Mouse (Mus musculus) hindbrain, embryonic 12.5 days (tissue): ENCODE data around the gene 9530003J23Rik. TPM values are rescaled to one million over a fixed set of nuclear protein-coding genes. Genes with fewer than 3 reads are reported as not detected.
A peak's percentile ranks its signal among the peaks of the same experiment; 100 is the strongest.
"Not testable (repeated sequence)": the region's sequence is repeated elsewhere in the genome, so short reads cannot be mapped to it uniquely, and the experiment has no call there.

ENCODE experiments used
- ATAC-seq: fragments of 200-750 bp; cut with Nextera tagmentation; 2 replicates; pipeline ENCODE4 v1.8.0; 2017; ENCODE audit warnings: moderate TSS enrichment; ENCODE audit not compliant: low FRiP score
- H3K27ac ChIP-seq: fragments of 300-500 bp; sonication (generic); 2 replicates; pipeline ENCODE4 v1.5.1; 2016; ENCODE audit warnings: mild to moderate bottlenecking
- H3K27me3 ChIP-seq: fragments of 300-500 bp; sonication (generic); 2 replicates; pipeline ENCODE4 v1.6.1; 2016; ENCODE audit warnings: mild to moderate bottlenecking
- H3K36me3 ChIP-seq: fragments of 300-500 bp; sonication (generic); 2 replicates; pipeline ENCODE4 v1.6.1; 2016; ENCODE audit warnings: mild to moderate bottlenecking
- H3K4me1 ChIP-seq: fragments of 300-500 bp; sonication (generic); 2 replicates; pipeline ENCODE4 v1.6.1; 2016
- H3K4me2 ChIP-seq: fragments of 300-500 bp; sonication (generic); replicated peaks from 2 replicates; pipeline ENCODE4 v1.6.1; 2016; ENCODE audit warnings: mild to moderate bottlenecking
- H3K4me3 ChIP-seq: fragments of 300-500 bp; sonication (generic); 2 replicates; pipeline ENCODE4 v1.5.1; 2016; ENCODE audit warnings: mild to moderate bottlenecking
- H3K9ac ChIP-seq: fragments of 300-500 bp; sonication (generic); 2 replicates; pipeline ENCODE4 v1.6.1; 2016; ENCODE audit warnings: mild to moderate bottlenecking, moderate library complexity
- H3K9me3 ChIP-seq: fragments of 300-500 bp; sonication (generic); replicated peaks from 2 replicates; pipeline ENCODE4 v1.6.1; 2016; ENCODE audit warnings: mild to moderate bottlenecking
- WGBS: fragments of 180-500 bp; shearing (Covaris S2); methylation state at CpG from one replicate; pipeline ENCODE4 v1.1.7; 2016; 5-methylcytosine and 5-hydroxymethylcytosine counted together
- polyA plus RNA-seq: library from polyadenylated mRNA; unstranded; fragments of >200 nt; fragmentation: Nextera tagmentation; extraction: Ambion mirVana; gene quantifications from 2 replicates; pipeline ENCODE4 v1.2.1, GENCODE M21; 2016

The 9530003J23Rik gene
- polyA plus RNA-seq, 1 experiment from 2014 or later, result not detected

DNA sequence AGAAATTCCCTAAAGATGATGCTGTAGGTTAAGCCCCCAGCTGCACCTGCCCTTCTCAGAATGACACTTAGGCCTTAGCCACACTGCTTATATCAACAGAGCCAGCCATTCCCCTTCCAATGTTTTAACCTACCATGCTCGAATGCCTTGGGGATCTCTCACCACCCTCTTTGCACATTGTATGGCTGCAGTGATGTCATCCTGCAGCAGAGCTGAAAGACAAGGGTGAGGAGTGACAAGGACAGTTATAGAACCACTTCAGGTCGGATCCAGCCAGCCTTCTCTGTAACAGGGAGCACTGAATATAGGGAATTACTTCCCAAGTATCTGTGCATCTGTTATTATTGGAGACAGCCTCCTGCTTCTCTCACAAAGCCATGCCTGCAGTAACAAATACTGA is 40.0 kb upstream of the 9530003J23Rik start:
- 51% methylated on average over 2 of the region's 2 CpGs for WGBS
- H3K4me3 ChIP-seq, result not testable (repeated sequence)

DNA sequence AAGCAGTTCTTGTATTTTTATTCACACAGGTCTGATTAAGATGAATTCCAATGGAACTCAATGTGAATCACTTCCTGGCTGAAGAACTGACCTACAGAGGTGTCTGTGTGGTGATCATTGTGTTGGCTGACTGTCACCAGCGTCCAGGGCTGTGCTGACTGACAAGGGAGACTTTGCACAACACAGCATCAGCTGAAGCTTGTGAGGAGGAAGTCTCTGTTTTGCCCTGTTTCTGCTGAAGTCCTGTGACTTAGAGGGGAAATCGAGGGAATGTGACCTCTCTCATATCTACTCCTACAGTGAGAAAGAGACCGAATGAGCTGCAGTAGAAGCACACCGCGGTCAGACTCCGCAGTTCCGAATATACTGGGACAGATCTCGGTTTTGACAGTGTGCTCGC is 39.3 kb upstream of the 9530003J23Rik start:
- not testable (repeated sequence) for H3K36me3 ChIP-seq, H3K4me3 ChIP-seq, H3K27ac ChIP-seq, H3K27me3 ChIP-seq, H3K9me3 ChIP-seq, H3K9ac ChIP-seq, ATAC-seq, H3K4me1 ChIP-seq, H3K4me2 ChIP-seq
- WGBS, result 85% methylated on average over 9 of the region's 9 CpGs

More for the DNA sequence above, 40.0 kb upstream of the 9530003J23Rik start:
- H3K27ac ChIP-seq, H3K9ac ChIP-seq, H3K4me2 ChIP-seq, H3K9me3 ChIP-seq, H3K4me1 ChIP-seq, H3K36me3 ChIP-seq, H3K27me3 ChIP-seq, ATAC-seq: not testable (repeated sequence)

DNA sequence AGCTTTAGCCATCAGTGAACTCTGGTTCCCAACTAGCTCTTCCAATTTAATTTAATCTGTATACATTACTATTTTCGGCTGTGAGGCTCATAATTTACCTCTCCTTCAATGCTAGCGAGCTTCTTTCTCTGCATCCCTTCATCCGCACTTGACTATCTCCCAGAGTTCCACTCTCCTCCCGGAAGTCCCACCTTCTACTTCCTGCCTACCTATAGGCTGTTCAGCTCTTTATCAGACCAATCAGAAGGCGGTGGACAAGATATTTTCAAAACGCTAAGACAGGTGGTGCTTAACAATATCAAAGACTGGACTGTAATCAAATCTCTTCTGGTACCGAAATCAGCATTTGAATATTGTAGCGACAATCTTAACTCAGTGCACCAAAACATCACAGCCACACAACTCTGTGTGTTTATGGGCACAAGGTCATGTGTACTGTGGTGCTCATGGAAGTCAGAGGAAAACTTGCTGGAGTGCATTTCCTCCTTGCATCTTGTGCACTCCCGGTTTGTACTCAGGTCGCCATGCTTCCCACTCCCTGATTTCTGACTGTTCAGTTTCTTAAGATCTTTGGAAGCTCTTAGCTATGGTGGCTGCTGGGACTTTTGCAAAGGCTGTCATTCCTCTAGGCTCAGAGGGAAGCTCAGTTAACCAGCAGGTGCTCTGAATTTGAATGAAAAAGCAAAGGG is 37.3 kb upstream of the 9530003J23Rik start:
- H3K4me2 ChIP-seq, result no peak overlapping the region
- 80% methylated on average over 10 of the region's 10 CpGs for WGBS
- no peak overlapping the region for H3K4me3 ChIP-seq
- no peak overlapping the region for H3K9ac ChIP-seq
- H3K27ac ChIP-seq, result no peak overlapping the region
- no peaks in the 10 kb centered on the region for H3K4me1 ChIP-seq
- ATAC-seq, result no peak
- H3K36me3 ChIP-seq, result no peaks in the 10 kb centered on the region
- no peaks in the 10 kb centered on the region for H3K27me3 ChIP-seq
- H3K9me3 ChIP-seq, result no peaks in the 10 kb centered on the region

DNA sequence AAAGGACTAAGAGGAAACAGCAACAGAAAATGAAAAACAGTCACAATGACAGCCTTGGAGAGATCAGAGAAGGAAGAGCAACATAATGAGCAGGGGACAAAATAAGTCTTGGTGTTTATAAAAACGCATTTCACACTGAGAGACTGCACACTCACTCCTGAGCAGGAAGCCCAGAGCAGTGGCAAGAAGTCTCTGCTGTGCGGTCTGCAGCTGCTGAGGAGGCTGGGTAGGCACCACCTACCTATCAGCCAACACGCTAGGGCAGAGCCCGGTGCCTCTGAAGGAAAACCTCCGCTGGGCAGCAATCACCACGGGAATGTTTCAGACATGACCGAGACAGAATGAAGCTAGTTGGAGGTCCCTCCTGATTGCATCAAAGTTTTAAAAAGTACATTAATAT is 36.1 kb upstream of the 9530003J23Rik start:
- ATAC-seq, H3K4me3 ChIP-seq, H3K9me3 ChIP-seq, H3K9ac ChIP-seq, H3K4me2 ChIP-seq, H3K4me1 ChIP-seq, H3K36me3 ChIP-seq, H3K27me3 ChIP-seq, H3K27ac ChIP-seq: not testable (repeated sequence)
- WGBS, result 96% methylated on average over 3 of the region's 7 CpGs

DNA sequence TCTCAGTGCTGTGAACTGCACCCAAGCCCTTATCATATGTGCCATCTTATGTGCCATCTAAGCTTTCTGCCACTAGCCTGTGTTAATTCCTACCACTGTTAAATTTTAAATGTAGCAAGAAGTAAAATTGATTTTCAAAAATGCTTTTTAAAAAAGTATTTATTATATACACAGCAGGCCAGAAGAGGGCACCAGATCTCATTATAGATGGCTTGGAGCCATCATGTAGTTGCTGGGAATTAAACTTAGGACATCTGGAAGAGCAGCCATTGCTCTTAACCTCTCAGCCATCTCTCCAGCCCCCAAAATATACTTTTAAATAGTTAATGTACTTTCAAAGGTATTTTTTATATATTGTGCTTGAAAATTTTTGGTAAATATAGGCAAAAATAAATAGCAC is 33.5 kb upstream of the 9530003J23Rik start:
- no peaks in the 10 kb centered on the region for H3K9me3 ChIP-seq
- H3K27ac ChIP-seq, result no peak overlapping the region
- no peaks in the 10 kb centered on the region for H3K4me1 ChIP-seq
- H3K36me3 ChIP-seq, result no peaks in the 10 kb centered on the region
- H3K4me3 ChIP-seq, result no peak overlapping the region
- no peak overlapping the region for H3K9ac ChIP-seq
- no peak for ATAC-seq
- no peaks in the 10 kb centered on the region for H3K27me3 ChIP-seq
- no peak overlapping the region for H3K4me2 ChIP-seq

DNA sequence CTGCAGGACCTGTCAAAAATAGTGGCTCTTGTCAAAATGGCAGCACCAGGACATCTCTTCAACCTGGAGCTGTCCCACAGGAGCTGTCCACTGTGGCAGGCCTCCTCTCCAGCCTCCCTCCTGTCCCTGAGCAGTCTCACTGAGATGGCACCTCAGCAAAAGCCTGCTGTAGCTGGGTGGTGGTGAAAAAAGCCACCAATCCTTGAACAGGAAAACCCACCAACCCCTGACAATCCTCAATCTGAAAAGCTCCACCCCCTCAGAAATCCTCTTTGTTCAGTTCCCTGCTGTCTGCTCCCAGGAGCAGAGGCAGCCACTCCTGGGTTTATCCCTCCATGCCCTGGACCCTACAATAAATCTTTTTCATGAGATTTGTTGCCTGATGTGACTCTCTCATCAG is 21.4 kb upstream of the 9530003J23Rik start:
- peak; percentile 38; the same call in 1 of the 2 replicates for ATAC-seq
- H3K4me3 ChIP-seq, result no peak overlapping the region
- no peaks in the 10 kb centered on the region for H3K27me3 ChIP-seq
- no peaks in the 10 kb centered on the region for H3K36me3 ChIP-seq
- H3K9me3 ChIP-seq, result peaks cover 6% of the 10 kb centered on the region; the same call in 1 of the 2 replicates
- H3K27ac ChIP-seq, result peak overlapping the region; percentile 50
- peaks cover 3% of the 10 kb centered on the region; the same call in 1 of the 2 replicates for H3K4me1 ChIP-seq
- no peak overlapping the region for H3K9ac ChIP-seq
- no peak overlapping the region; the same call in 1 of the 2 replicates for H3K4me2 ChIP-seq

DNA sequence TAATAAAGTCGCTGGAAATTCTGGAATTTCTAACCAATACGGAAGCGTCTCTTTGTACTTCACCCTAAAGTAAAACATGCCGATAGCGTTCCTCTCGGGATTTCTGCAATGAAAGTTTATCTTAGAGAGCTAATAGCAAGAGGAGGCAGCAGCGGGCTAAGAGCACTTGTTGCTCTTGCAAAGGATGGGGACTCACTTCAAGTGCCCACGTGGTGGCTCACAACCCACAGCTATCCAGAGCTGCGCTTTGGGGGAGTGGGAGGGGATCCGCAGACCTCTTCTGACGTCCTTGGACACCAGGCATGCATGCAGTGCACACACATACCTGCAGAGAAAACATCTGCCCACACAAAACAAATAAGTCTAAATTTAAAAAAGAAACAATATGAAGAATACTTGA is 2.6 kb downstream of the 9530003J23Rik start:
- 64% methylated on average over 11 of the region's 11 CpGs for WGBS
- no peak overlapping the region for H3K9ac ChIP-seq
- H3K9me3 ChIP-seq, result no peaks in the 10 kb centered on the region

DNA sequence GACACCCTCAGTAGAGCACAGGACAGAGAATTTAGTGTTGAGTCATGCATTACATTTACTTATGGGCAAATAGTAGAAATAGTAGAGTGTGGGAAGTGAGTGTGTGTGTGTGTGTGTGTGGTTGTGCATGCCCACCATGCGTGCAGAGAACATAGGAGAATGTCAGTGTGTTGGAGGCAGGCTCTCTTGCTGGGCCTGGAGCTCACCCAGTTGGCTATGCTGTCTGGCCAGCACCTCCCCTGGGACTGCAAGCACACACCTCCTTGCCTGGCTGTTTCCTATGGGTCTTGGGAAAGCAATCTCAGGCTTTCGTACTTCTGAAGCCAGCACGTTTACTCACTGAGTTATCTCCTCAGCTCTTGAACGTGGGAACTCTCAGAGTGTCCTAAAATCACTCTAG is 3.7 kb downstream of the 9530003J23Rik start:
- Histone ChIP-seq H3K36me3 (no peaks in the 10 kb centered on the region), H3K4me2 (no peak overlapping the region), H3K4me3 (no peak overlapping the region), H3K9ac (no peak overlapping the region), H3K27me3 (no peaks in the 10 kb centered on the region), H3K27ac (no peak overlapping the region), H3K4me1 (no peaks in the 10 kb centered on the region), H3K9me3 (no peaks in the 10 kb centered on the region)
- WGBS, result 76% methylated on average over 4 of the region's 4 CpGs
- ATAC-seq, result no peak

More for the DNA sequence above, 2.6 kb downstream of the 9530003J23Rik start:
- Histone ChIP-seq H3K27ac (no peak overlapping the region), H3K4me1 (no peaks in the 10 kb centered on the region), H3K4me3 (no peak overlapping the region), H3K27me3 (no peaks in the 10 kb centered on the region), H3K36me3 (no peaks in the 10 kb centered on the region), H3K4me2 (no peak overlapping the region)
- no peak for ATAC-seq

DNA sequence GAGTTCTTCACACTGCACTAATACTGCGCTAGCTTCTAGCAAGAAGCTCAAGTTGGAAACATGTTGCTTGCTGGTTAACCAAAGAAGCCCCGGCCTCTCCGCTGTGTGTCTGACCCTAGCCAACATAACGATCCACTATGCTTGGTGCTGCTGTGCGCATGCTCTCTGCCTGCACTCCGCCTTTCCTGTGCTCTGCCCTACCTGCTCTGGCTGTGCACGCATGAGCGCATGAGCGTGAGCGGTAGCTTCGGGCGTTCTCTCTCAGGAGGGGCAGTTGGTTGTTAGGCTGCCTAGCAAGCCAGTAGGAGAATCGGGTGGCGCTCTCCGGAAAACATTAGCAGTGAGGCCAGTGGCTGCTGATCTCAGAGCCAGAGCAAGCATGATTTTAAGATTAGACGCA is 8.7 kb downstream of the 9530003J23Rik start:
- Histone ChIP-seq H3K27ac (no peak overlapping the region), H3K27me3 (no peaks in the 10 kb centered on the region), H3K4me3 (no peak overlapping the region), H3K4me2 (no peak overlapping the region), H3K36me3 (no peaks in the 10 kb centered on the region), H3K4me1 (peaks cover 4% of the 10 kb centered on the region; the same call in 1 of the 2 replicates), H3K9me3 (no peaks in the 10 kb centered on the region), H3K9ac (no peak overlapping the region)
- WGBS, result 68% methylated on average over 16 of the region's 16 CpGs
- ATAC-seq, result no peak

DNA sequence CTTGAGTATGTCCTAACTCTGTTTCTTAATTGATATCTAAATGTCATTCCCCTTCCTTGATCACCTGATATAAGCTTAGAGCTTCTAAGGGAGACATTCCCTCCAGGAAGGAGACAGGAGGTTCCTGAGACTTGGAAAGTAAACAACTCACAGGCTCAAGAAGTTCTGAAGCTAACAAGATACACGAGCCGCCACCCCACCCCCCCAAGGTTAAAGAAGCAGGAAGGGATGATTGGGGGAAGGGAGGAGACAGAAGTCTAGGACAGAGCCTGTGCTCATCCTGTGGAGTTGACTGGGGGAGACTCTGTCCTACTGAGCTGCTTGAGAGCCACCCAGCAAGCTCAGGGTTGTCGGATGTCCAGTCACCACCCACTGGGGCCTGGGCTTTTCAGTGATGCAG is 12.5 kb downstream of the 9530003J23Rik start:
- ATAC-seq, result no peak
- Histone ChIP-seq H3K27me3 (no peaks in the 10 kb centered on the region), H3K4me2 (no peak overlapping the region), H3K4me1 (peaks cover 19% of the 10 kb centered on the region), H3K36me3 (peaks cover 15% of the 10 kb centered on the region), H3K9me3 (no peaks in the 10 kb centered on the region), H3K27ac (no peak overlapping the region), H3K4me3 (no peak overlapping the region), H3K9ac (no peak overlapping the region)
- WGBS, result 85% methylated on average over 3 of the region's 3 CpGs

DNA sequence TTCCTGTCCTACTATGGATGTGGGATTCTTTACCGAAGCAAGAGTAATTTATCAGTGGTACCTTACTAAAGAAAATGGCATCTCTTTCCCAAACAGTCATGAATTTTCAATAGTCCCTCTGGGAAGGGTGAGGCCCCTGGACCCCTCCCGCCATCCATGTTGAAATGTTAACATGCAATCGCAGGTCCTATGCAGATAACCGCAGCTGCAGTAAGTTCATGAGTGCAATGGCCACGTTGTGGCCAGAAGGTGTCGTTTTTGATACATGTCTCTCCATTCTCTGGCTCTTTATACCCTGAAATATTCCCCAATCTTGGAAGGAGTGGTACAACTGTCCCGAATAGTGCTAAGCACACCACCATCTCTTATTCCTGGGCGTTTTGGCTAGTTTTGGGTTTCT is 13.4 kb downstream of the 9530003J23Rik start:
- no peak; the same call in 1 of the 2 replicates for ATAC-seq
- Histone ChIP-seq H3K9ac (no peak overlapping the region; the same call in 1 of the 2 replicates), H3K4me3 (peak overlapping the region; percentile 81; the same call in 1 of the 2 replicates), H3K4me1 (peaks cover 19% of the 10 kb centered on the region), H3K9me3 (no peaks in the 10 kb centered on the region), H3K27me3 (no peaks in the 10 kb centered on the region), H3K36me3 (peaks cover 23% of the 10 kb centered on the region), H3K27ac (no peak overlapping the region), H3K4me2 (peak overlapping the region; percentile 73)
- WGBS, result 54% methylated on average over 8 of the region's 8 CpGs

DNA sequence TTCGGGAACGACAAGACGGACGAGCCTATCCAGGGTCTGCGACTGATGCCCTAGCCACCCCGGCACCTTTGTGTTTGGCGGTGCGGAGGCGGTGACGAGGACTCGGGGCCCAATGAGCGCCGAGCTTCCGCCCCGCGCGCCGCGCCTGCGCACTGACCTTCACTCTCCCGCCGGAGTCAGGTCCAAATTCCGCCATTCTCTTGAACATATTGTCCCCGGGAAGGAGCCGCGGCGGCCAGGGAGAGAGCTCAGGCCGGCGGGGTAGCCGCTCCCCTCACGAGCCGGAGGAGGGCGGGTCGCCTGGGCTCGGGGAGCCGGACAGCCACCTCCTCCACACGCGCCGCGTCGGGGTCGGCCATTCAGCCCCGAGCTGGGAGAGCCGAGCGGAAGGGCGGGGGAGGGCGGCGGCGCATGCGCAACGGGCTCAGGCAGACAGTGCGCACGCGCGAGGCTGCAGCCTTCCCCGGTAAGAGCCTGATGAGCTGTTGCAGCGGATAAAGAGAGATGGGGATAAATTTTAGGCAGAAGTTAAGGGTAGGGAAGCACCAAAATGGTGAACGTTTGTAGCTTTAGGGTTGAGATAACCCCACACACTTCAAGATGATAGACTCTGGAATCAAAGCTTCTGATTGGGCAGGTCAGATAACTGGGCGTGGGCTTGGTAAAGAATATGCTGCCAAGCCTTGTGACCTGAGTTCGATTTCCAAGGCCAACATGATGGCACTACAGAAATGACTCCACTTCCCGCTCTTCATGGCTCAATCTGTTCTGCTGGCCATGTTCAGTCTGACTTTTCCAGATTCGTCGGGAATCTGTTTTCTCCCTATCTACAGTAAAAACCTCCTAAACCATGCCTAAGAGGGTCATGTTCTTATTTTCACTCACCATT is 14.2 kb downstream of the 9530003J23Rik start, which contains the start of gene Yeats4:
TSS of gene Yeats4 (minus strand) at position 406 of the 889 bp plus-strand sequence.
- peak; percentile 97 for ATAC-seq

More for the DNA sequence above, 14.2 kb downstream of the 9530003J23Rik start, which contains the start of gene Yeats4:
- Histone ChIP-seq H3K27ac (peak within 1 kb of the TSS; percentile 99), H3K27me3 (no peaks in the 10 kb centered on the region), H3K9ac (peak within 1 kb of the TSS; percentile 92), H3K9me3 (no peaks in the 10 kb centered on the region), H3K4me1 (peaks cover 19% of the 10 kb centered on the region), H3K4me2 (peak within 1 kb of the TSS; percentile 73), H3K36me3 (peaks cover 31% of the 10 kb centered on the region), H3K4me3 (peak within 1 kb of the TSS; percentile 81)
- WGBS, result 2% methylated on average over 63 of the region's 63 CpGs
